Mouse (Mus musculus): ENCODE results near the gene Zbtb44.
A peak's percentile ranks its signal among the peaks of the same experiment; 100 is the strongest.

- TF ChIP-seq SMC3 (IDR thresholded peaks at IDR 0.05; ENCODE audit: low read depth, low read length): peak; percentile 74
- TF ChIP-seq EP300 (IDR thresholded peaks at IDR 0.05; ENCODE audit: low read depth in 1 of 2, low read length in 2 of 2): no peak
- TF ChIP-seq TCF12 (IDR thresholded peaks at IDR 0.05; ENCODE audit: low read depth, low read length): no peak
- no peak for TF ChIP-seq CHD1 (IDR thresholded peaks at IDR 0.05; ENCODE audit: low read depth, low read length)
- no peak for TF ChIP-seq JUND (IDR thresholded peaks at IDR 0.05; ENCODE audit: low read depth, low read length)
- TF ChIP-seq E2F4 (IDR thresholded peaks at IDR 0.05; ENCODE audit: borderline replicate concordance, low read depth, low read length): no peak
- TF ChIP-seq CTCF (IDR thresholded peaks at IDR 0.05 in 2 of 3, conservative IDR thresholded peaks at IDR 0.05 in 1 of 3; ENCODE audit: control insufficient read depth in 1 of 3, insufficient read depth in 1 of 3, low read depth in 2 of 3, low read length in 3 of 3, poor library complexity in 1 of 3, severe bottlenecking in 1 of 3): peak; percentile 78 to 88 (median 82)
- TF ChIP-seq MAX (IDR thresholded peaks at IDR 0.05; ENCODE audit: low read length): no peak
- no peak for TF ChIP-seq RCOR1 (IDR thresholded peaks at IDR 0.05; ENCODE audit: low read depth, low read length)
- peak; percentile 63 for TF ChIP-seq ZC3H11A (IDR thresholded peaks at IDR 0.05; ENCODE audit: low read depth, low read length)
- TF ChIP-seq ZNF384 (IDR thresholded peaks at IDR 0.05; ENCODE audit: low read depth, low read length): no peak
These were observed 55.8 kb downstream of the Zbtb44 start for GRCm38 (mm10) chr9:31086085-31086753.
